Mouse (Mus musculus): ENCODE measurements around the gene Actl7a. TPM values are rescaled to one million over a fixed set of nuclear protein-coding genes. Genes with fewer than 3 reads are reported as not detected.

The Actl7a gene
- not detected for total RNA-seq (2021)

DNA sequence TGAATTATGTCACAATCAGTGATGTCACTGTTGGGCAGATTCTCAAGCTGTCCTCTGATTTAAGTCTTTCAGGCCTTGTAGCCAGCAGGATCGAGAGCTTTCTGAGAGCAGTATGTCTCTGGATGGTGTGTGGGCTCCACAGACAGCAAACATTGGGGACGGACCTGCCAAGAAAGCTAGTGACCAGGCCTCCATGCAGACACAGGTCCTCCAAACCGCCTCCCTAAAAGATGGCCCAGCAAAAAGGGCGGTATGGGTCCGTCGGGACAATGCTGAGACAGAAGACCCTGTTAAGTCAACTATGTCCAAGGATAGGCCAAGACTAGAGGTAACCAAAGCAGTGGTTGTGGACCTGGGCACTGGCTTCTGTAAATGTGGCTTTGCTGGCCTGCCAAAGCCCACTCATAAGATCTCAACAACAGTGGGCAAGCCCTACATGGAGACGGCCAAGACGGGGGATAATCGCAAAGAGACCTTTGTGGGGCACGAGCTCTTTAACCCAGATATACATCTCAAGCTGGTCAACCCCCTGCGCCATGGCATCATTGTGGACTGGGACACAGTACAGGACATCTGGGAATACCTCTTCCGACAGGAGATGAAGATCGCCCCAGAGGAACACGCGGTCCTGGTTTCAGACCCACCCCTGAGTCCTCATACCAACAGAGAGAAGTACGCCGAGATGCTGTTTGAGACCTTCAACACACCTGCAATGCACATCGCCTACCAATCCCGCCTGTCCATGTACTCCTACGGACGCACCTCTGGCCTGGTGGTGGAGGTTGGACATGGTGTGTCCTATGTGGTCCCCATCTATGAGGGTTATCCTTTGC is at the start of gene Actl7a:
TSS of gene Actl7a (plus strand) at position 51 of the 833 bp plus-strand sequence.
- no peak for DNase-seq
- intact Hi-C loops (cut with DNase I) = no loop called here

DNA sequence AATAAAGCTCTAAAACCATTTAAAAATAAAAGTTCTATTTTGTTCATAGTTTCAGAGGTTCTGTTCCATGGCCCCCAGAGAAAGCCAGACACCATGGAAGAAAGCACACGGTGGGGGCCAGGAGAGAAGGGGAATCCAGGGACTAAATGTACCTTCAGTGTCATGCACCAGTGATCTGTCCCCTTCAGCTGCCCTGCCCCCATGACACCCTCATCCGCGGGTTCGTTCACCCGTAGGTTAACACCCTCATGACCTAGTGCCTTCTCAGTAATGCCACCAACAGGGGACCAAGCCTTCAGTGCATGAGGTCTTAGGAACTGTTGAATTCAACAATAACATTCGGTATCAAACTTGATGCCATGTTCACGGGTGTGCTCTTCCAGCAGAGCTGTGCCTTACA is 46.8 kb upstream of the Actl7a start:
- DNase-seq = no peak
- intact Hi-C loops (cut with DNase I) = no loop called here

DNA sequence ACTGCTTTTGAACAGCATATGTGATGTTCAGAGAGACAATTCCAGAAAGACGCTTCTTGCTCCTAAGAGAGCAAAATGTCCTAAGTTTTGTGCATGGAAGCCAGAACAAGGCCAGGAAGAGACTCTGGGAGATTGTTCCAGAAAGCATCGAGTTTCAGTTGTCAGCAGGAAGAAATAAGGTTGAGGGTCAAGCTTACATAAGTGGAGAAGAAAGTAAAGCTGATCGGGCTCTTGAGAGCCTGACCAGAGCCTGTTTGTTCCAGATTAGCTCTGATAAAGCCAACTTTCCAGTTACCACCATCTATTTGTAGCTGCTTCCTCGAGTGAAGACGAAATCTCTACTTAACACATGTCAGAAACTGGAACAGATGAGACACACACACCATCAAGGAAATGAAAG is 44.5 kb upstream of the Actl7a start:
- intact Hi-C loops (cut with DNase I) = no loop called here
- DNase-seq = no peak

DNA sequence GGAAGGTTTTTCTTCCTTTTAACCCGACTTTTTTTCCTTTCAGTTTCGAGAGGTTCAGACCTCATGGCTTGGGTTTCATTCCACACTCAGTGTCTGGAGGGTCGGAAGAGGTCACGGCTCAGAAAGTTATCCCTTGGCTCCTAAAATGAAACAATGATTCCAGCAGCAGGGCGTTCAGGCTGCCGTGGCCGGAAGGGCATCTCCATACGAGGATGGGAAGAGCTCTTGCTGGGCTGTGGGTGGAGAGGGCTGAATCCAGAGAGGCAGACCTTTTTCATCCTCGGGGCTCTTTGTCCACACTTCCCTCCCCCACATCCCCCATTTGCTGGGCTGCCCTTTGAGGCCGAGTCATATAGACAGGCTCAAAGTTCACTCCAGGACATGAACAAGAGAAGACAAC is 41.0 kb upstream of the Actl7a start:
- intact Hi-C loops (cut with DNase I) = no loop called here
- no peak for DNase-seq

DNA sequence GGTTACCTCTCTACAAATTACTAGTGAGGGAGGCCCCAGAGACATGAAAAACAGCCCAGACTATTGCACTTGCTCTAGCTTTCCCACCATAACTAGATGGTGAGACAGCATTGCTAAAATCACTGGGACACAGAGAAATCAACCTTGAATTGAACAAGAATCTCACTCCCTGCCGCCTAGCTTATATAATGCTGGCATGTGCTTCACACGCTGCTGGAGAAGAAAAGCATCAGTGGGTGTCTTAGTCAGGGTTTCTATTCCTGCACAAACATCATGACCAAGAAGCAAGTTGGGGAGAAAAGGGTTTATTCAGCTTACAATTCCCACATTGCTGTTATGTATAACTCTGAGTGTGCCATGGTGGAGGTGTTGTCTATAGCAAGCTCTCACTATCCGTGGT is 30.1 kb upstream of the Actl7a start:
- DNase-seq = no peak
- intact Hi-C loops (cut with DNase I) = no loop called here

DNA sequence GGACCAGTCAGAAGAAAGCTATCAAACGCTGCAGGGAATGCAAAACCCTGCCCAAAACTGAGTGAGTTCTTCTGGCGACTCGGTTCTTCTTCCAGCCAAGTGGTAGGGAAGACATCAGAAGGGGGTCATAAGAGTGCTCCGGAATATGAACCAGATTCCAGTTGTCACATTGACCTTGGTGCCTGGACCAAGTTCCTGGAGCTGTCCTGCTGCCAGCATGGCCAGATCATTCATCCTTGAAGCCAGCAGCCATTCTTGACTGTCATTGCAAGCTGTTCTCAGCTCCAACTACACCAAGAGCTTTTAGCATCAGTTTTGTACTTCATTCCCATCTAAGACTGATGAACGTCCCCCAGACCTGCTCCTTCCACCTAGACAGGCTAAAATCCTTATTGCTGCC is 26.4 kb upstream of the Actl7a start:
- DNase-seq = no peak

DNA sequence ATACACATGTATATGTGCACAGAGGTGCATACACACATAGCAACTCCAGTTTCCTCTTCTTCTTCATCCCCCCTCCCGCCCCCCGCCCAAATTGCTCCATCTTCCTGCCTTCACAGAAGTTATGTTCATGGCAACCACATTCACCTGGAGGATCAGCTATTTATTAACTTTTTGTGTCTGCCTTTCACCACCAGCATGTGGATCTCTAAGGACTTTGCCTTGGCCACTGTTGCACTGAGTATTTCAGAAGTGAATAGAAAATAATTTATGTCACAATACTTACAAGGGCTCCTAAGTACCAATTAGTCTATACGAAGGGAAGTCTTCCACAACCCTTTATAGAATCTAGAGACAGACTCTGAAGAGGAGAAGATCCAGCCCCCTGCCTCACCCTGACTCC is 25.3 kb upstream of the Actl7a start:
- DNase-seq = no peak
- intact Hi-C loops (cut with DNase I) = no loop called here

More for the DNA sequence above, 26.4 kb upstream of the Actl7a start:
- intact Hi-C loops (cut with DNase I) = no loop called here

DNA sequence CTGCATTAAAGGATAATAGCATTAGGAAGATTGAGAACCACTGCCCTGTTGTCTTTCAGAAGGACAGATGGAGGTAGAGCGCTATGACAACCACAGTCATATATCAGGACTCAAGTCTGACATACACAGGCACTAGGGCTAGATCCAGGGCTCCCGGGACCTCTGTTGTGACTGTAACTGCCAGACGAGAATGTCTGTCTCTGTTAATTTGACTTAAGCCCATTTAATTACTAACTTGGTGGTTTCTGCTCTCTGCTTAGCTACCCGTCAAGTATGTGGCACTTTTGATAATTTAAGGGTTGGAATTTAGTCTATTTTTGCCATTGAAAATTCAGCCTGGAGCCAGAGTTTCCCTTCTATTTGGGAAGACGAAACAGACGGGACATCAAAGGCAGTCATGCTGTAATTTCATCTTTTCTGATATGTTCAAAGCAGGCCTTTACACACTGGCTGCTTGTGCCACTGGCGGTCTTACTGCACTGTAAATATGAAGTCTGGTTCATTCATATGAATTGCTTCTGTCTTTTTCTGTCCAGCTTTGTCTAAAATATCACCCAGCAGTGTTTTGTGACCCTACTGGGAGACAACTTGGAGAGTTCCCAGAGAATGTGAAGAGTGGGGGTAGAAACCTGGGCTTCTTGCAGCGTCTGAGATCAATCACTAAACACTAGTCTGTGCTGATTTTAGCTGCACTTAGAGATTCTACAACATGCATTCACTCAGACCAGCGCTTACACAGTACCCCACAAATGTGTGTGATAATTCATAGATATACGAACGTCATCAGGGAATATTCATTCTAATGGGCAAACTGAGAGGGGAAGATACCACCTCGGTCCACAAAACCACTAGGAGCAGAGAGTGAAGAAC is 24.4 kb upstream of the Actl7a start:
- intact Hi-C loops (cut with DNase I) = no loop called here
- peak; percentile 33 to 41 for DNase-seq

DNA sequence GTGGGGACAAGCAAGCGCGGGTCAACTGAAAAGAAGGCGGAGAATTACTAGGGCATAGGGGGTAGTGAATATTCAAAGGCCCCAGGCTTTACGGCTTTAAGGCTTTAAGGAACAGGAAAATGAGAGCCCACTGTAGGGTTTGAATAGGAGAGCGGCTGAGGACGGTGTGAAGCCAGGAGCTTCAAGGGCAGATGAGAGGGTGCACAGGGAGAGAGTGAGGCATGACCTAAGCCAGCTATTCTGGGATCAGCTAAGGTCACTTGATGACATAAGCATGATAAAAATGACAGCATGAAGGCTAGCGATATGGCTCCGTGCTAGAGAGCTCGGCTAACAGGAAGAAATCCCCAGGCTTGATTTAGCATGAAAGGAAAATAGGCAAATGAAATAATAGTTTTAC is 23.8 kb upstream of the Actl7a start:
- DNase-seq = peak; percentile 48 to 63
- intact Hi-C loops (cut with DNase I) = no loop called here

DNA sequence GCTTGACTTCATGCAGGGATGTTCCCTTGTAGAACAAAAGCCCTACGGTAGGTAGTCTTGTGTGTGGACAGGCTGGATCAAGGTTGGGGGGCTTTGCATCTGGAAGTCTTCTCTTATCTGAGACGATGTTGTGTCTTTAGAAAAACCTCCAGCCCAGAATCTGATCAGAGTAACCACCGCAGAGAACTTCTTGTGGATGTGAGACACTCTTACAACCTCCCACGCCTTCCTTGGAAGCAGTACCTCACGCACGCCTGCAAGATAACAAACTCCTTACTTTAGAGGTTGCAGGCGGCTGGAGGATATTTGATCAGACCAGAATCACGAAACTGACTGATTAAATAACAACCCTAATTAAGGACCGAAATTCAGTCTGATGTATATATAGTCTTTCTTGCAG is 22.8 kb upstream of the Actl7a start:
- intact Hi-C loops (cut with DNase I) = loop anchor here (2.0 to 5.0 kb wide), 2 partner anchors 18 to 47 kb away; no protein-coding TSS in a partner anchor
- DNase-seq = no peak

DNA sequence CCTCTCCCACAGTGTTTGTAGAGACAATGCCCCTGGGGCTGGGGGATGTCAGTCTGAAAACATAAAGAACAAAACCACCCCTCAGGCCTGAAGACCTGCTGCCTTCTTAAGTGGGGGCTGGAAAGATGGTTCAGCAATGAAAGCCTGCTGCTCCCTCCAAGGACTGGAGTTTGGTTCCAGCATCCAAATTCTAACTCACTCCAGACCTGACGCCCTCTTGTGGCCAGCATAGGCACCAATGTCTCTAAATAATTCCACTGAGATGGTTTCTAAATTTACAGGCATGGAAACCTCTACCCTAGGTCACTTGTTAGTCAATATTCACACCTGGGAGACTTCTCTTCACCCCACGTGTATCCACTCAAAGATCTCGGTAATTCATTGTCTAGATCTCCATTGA is 21.7 kb upstream of the Actl7a start:
- DNase-seq = peak in 1 of 2 experiments; percentile 55
- intact Hi-C loops (cut with DNase I) = loop anchor here (2.0 to 5.0 kb wide), 2 partner anchors 17 to 46 kb away; no protein-coding TSS in a partner anchor

DNA sequence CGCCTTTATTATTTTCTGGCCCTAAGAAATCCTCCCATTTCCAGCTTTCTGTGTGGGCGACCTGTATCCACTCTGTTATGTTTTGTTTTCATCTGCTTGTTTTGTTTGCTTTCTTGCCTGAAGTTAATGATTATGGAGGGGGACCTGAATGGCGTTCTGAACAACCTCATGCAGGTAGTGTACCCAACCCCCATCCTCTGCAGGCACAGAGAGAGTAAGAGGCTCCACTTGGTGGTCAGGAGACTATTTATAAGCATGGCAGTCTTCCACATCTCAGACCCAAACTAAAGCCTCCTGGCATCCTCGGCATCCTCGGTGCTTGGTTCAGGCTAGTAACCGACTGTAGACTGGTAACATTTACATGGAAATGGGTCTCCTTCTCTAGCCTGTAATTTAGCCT is 20.9 kb upstream of the Actl7a start:
- peak in 1 of 2 experiments; percentile 43 for DNase-seq
- intact Hi-C loops (cut with DNase I) = loop anchor here (5.0 kb wide), 1 partner anchor 45 kb away; no protein-coding TSS in a partner anchor

DNA sequence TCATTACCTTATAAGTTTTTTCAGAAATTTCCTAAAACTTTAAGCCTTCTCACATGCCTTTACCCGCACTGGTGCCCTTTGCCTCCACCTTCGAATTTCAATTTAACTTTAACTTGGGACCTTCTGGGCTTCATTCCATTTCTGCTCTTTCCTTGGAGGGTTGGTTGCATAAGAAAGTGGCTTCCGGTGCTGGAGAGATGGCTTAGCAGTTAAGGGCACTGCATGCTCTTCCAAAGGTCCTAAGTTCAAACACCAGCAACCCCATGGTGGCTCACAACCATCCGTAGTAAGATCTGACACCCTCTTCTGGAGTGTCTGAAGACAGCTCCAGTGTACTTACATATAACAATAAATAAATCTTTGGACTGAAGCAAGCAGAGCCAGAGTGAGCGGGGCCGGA is 20.0 kb upstream of the Actl7a start:
- no peak for DNase-seq

DNA sequence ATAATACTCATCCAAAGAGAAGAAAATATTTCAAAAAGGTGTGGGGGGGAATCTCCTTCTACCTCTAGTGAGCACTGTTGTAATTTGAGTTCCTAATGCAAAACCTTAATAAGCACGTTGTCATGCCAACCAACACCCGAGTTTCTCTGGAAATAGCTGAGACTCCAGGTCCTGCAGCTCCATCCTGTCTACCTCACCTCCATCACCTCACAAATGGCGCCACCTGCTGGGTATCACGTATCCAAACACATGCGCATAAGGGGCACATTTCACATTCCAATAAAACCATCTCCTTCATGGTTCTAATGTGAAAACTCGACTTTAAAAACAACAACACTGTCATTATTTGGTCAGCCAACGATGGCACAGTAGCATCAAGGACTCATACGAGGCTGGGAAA is 17.4 kb upstream of the Actl7a start:
- no peak for DNase-seq
- intact Hi-C loops (cut with DNase I) = no loop called here

More for the DNA sequence above, 20.0 kb upstream of the Actl7a start:
- intact Hi-C loops (cut with DNase I) = loop anchor here (5.0 kb wide), 1 partner anchor 44 kb away; no protein-coding TSS in a partner anchor

DNA sequence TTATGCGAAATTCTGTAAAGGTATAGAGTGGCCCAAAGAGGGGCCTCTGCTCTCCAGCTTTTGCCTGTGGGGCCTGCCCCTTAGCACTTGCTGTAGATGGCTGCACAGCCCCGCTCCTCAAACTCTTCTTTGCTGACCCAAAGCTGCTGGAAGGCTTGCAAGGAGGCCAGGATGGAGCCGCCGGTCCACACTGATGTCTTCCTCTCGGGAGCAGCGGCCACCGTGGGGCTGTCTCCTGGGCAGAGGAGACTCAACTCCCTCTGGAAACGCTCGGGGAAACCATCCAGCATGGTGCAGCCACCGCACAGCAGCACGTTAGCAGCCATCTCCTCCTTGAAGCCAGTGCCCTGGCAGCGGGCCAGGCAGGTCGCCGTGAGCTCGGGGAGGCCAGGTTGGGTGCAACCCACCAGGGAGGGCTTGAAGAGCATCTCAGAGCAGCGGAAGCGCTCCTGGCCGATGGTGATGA is 3.2 kb upstream of the Actl7a start, which contains the start of gene Gm26657:
TSS of gene Gm26657 (plus strand) at position 51 of the 466 bp plus-strand sequence.
- intact Hi-C loops (cut with DNase I) = no loop called here
- DNase-seq = no peak

DNA sequence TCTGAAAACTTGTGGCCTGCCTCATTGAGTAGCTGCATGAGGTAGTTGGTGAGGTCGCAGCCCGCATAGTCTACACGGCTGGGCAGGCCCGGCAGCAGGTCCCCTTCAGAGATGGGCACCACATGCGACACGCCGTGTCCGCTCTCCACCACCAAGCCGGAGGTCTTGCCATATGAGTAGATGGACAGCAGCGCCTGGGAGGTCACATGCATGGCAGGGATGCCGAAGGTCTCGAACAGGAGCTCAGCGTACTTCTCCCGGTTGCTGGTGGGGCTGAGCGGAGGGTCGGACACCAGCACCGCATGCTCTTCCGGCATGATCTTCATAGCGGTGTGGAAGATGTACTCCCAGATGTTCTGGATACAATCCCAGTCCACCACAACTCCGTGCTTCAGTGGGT is 2.6 kb upstream of the Actl7a start:
- no peak for DNase-seq
- intact Hi-C loops (cut with DNase I) = no loop called here

DNA sequence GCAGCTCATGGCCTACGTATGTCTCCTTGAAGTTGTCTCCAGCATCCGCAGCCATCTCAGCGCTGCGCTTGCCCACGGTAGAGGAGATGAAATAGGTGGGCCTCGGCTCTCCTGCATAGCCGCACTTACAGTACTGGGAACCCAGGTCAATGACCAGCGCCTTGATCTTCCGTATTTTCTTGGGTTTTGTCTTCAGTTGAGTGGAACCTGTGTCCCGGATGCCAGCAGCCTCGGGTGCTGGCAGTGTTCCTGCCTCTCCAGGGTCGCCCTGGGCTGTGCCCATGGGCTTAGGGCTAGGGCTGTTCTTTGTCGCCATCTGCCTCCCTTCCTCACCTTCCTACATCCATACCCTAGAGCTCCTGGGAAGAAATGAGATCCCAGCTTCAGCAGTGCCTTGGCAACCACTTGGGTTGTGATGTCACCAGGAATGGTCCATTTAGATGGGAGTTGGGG is 2.1 kb upstream of the Actl7a start, which contains the start of gene Actl7b:
TSS of gene Actl7b (minus strand) at position 403 of the 453 bp plus-strand sequence.
- DNase-seq = no peak
- intact Hi-C loops (cut with DNase I) = no loop called here

DNA sequence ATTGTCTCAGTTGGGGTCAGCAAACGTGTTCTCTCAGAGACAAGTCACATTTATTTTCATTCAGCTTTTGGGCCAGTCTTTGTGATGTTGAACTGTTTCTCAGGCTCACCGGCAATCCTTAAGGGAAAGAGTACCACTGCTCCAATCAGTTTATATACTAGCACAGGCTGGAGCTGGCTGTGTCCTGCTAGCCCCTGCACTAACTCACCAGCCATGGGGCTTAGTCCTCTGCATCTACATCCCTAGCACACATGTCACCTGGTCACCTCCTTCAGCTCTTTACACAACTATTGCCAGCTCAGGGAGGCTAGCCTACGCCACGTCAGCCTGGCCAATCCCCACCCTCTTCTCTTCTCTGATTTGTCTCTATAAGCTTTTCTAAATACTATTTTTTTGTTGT is 515 bp upstream of the Actl7a start:
- intact Hi-C loops (cut with DNase I) = no loop called here
- no peak for DNase-seq

DNA sequence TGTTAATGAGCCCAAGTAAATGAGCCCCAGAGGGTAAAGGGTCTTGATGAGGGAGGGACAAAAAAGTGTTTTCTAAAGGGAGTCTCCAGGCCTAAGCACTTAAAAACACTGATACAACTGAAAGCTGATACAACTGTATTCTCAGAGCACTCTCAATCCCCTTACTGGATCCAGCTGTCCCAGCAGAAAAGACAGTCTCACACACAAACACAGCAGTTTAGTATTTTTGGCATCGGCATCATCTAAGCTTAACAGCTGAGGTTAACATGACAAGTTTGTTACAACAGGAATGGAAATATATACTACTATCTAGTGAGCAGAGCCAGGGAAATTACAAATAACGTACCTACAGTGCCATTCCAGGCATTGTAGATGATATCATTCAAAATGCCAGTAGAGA is 3.1 kb downstream of the Actl7a start:
- DNase-seq = no peak
- intact Hi-C loops (cut with DNase I) = no loop called here

DNA sequence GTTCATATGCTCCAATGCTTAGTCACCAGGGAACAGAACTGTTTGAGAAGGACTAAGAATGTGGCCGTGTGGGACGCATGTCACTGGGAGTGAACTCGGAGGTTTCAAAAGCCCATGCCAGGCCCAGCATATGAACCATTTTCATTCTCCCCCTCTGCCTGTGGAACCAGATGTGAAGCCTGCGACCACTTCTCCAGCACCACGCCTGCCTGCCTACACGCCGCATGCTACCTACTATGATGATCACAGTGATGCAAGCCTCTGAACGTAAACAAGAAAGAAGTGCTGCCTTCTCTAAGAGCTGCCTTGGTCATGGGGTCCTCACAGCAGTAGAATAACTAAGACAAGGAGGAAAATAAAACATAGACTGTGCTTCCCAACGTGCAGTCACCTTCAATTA is 4.2 kb downstream of the Actl7a start:
- intact Hi-C loops (cut with DNase I) = no loop called here
- DNase-seq = no peak

DNA sequence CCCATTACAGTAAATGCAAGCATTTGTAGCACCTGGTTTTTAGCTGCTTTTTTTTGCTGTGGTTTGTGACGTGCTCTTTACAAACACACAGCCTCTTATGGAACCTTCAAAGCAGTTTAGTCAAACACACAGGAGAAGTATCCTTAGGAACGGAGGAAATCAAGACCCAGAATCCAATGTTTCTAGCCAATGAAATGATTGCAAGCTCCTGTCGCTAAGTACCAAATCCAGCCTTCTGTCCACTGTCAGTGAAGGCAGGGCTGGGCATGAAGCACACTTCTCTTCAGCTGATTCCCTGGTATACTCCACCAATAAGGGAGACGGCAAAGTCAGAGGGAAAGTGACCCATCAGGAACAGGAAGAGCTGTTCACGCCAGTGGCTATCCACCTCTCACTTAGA is 12.8 kb downstream of the Actl7a start:
- intact Hi-C loops (cut with DNase I) = no loop called here
- no peak for DNase-seq
